Mouse (Mus musculus) intestine, postnatal 0 days (tissue): ENCODE data around the gene Olfr1248. TPM values are rescaled to one million over a fixed set of nuclear protein-coding genes. Genes with fewer than 3 reads are reported as not detected.
"Not testable (repeated sequence)": the region's sequence is repeated elsewhere in the genome, so short reads cannot be mapped to it uniquely, and the experiment has no call there.

Source experiments
- ATAC-seq: fragments of 200-750 bp; cut with Nextera tagmentation; 2 replicates; pipeline ENCODE4 v1.8.0; 2017; ENCODE audit warnings: mild to moderate bottlenecking, moderate TSS enrichment, moderate library complexity
- H3K27ac ChIP-seq: fragments of 300-500 bp; sonication (generic); 2 replicates; pipeline ENCODE4 v1.5.1; 2014; ENCODE audit warnings: mild to moderate bottlenecking, low read depth, low read length, moderate library complexity
- H3K27me3 ChIP-seq: fragments of 300-500 bp; sonication (generic); replicated peaks from 2 replicates; pipeline ENCODE4 v1.6.1; 2014; ENCODE audit warnings: low read length, mixed read lengths; ENCODE audit not compliant: control insufficient read depth, insufficient read depth
- H3K36me3 ChIP-seq: fragments of 300-500 bp; sonication (generic); 2 replicates; pipeline ENCODE4 v1.6.1; 2014; ENCODE audit warnings: mild to moderate bottlenecking, moderate library complexity; ENCODE audit not compliant: control insufficient read depth, insufficient read depth
- H3K4me1 ChIP-seq: fragments of 300-500 bp; sonication (generic); replicated peaks from 2 replicates; pipeline ENCODE4 v1.6.1; 2014; ENCODE audit warnings: antibody characterized with exemption, low read length, mixed read lengths; ENCODE audit not compliant: control insufficient read depth, insufficient read depth
- H3K4me2 ChIP-seq: fragments of 300-500 bp; sonication (generic); replicated peaks from 2 replicates; pipeline ENCODE4 v1.6.1; 2014; ENCODE audit warnings: low read depth, mild to moderate bottlenecking, moderate library complexity
- H3K4me3 ChIP-seq: fragments of 300-500 bp; sonication (generic); 2 replicates; pipeline ENCODE4 v1.5.1; 2014; ENCODE audit warnings: low read depth, low read length
- H3K9ac ChIP-seq: fragments of 300-500 bp; sonication (generic); 2 replicates; pipeline ENCODE4 v1.6.1; 2014; ENCODE audit warnings: mild to moderate bottlenecking, low read depth, low read length
- H3K9me3 ChIP-seq: fragments of 300-500 bp; sonication (generic); 2 replicates; pipeline ENCODE4 v1.6.1; 2016; ENCODE audit warnings: mixed run types; ENCODE audit not compliant: control insufficient read depth
- CTCF ChIP-seq: sonication (generic); IDR thresholded peaks from 2 replicates; pipeline ENCODE4 v1.5.1; 2016; ENCODE audit warnings: low read depth, mild to moderate bottlenecking, control low read depth, antibody characterized with exemption, moderate library complexity
- WGBS: fragments of 180-500 bp; shearing (Covaris S2); extraction: QIAGEN DNeasy Blood & Tissue Kit; methylation state at CpG from one replicate; pipeline ENCODE4 v1.1.7; 2014; 5-methylcytosine and 5-hydroxymethylcytosine counted together
- polyA plus RNA-seq: library from polyadenylated mRNA; unstranded; fragments of >200 nt; fragmentation: Nextera tagmentation; extraction: Ambion mirVana; gene quantifications from 2 replicates; pipeline ENCODE4 v1.2.1, GENCODE M21; 2015

Gene Olfr1248
- not detected in 2 replicates for polyA plus RNA-seq

DNA sequence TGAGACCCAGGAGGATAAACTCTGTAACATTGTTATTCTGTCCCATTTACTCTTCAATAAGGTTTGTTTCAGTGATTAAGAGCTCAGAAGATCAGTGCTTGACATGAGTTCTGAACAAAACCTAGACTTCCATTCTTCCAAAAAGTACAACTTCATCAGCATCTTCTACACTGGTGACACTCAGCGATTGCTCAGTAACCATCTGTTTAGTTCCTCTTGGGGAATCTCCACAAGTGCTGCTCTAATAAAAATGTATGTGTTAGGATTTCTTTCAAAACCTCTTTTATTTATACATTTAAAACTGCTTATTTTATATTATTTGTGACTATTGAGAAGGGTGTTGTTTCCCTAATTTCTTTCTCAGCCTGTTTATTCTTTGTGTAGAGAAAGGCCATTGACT, at the start of gene Olfr1248:
Gene Olfr1248, minus strand, starts transcription at position 101 of the 400 bp plus-strand sequence.
- not testable (repeated sequence) for H3K27me3 ChIP-seq, H3K4me1 ChIP-seq, H3K36me3 ChIP-seq, ATAC-seq, H3K4me3 ChIP-seq, H3K9me3 ChIP-seq, H3K9ac ChIP-seq, H3K27ac ChIP-seq, H3K4me2 ChIP-seq
- 97% methylated on average over 1 of the region's 1 CpGs for WGBS

DNA sequence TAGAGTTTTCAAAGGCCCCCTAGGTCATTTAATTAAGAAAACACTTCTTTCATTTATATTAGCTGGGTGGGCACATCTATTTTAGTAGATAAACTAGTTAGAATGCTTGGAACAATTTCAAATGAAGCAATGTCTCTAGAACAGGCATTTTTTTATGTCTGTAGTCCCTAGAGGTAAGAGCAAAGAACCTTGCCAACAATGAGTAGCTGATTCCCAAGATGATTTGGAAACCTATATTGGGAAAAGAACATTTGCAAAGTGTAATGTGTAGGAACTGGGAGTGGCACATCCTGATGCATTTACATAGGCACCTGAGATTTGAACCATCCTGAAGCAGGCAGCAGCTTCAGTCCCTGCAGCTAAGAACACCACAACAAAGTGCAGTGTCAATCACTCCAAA, 43.3 kb upstream of the Olfr1248 start, which contains the start of gene Olfr1250:
Gene Olfr1250, minus strand, starts transcription at position 101 of the 400 bp plus-strand sequence.
- Histone ChIP-seq H3K36me3 (no peaks in the 10 kb centered on the region), H3K27me3 (no peaks in the 10 kb centered on the region), H3K4me3 (no peak within 1 kb of the TSS), H3K9ac (no peak within 1 kb of the TSS), H3K27ac (no peak within 1 kb of the TSS), H3K9me3 (no peaks in the 10 kb centered on the region), H3K4me2 (no peak within 1 kb of the TSS), H3K4me1 (no peaks in the 10 kb centered on the region)
- no peak for TF ChIP-seq CTCF
- ATAC-seq = no peak

DNA sequence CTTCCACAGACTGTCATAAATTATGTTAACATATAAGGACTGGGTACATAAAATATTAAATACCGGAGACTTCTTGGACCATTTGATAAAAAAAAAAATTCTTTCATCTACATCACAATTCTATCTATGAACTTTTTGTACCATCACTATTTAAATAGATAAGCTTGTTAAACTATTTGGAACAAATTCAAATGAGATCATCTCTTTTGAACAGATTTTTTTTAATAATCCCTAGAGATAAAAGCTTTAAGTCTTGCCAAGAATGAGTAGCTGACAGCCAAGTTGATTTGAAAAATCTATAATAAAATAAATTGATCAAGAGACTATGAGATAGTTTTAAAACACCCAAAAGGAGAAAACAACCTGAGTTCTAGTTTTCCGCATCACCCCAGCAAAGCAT, 16.8 kb upstream of the Olfr1248 start, which contains the start of gene Olfr1249:
Gene Olfr1249, minus strand, starts transcription at position 101 of the 400 bp plus-strand sequence.
- 89% methylated on average over 2 of the region's 2 CpGs for WGBS
- H3K27me3 ChIP-seq = no peaks in the 10 kb centered on the region
- no peak for TF ChIP-seq CTCF
- no peak within 1 kb of the TSS for H3K27ac ChIP-seq
- no peak within 1 kb of the TSS for H3K4me3 ChIP-seq
- H3K36me3 ChIP-seq = no peaks in the 10 kb centered on the region
- H3K4me2 ChIP-seq = no peak within 1 kb of the TSS
- no peak for ATAC-seq
- no peaks in the 10 kb centered on the region for H3K4me1 ChIP-seq
- H3K9me3 ChIP-seq = no peaks in the 10 kb centered on the region
- H3K9ac ChIP-seq = no peak within 1 kb of the TSS

DNA sequence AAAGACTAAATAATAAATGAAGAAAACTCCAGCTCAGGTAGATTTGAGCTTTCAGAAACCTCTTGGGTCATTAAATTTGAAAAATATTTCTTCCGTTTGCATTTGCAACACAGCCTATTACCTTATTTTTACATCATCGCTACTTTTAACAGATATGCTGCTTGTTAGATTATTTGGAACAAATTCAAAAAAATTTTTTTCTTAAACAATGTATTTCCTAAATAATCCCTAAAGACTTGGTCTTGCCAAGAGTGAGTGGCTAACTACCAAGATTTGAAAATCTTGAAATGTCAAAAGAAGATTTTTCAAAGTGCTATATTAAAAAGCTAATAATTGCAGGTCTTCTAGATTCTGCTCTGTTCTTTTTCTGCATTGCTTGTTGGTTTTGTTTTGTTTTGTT, 4.0 kb downstream of the Olfr1248 start, which contains the start of gene Olfr1247:
Gene Olfr1247, minus strand, starts transcription at position 101 of the 400 bp plus-strand sequence.
- no peak for TF ChIP-seq CTCF
- no peak within 1 kb of the TSS for H3K4me2 ChIP-seq
- no peaks in the 10 kb centered on the region for H3K27me3 ChIP-seq
- no peaks in the 10 kb centered on the region for H3K9me3 ChIP-seq
- 88% methylated on average over 2 of the region's 2 CpGs for WGBS
- H3K9ac ChIP-seq = no peak within 1 kb of the TSS
- no peaks in the 10 kb centered on the region for H3K4me1 ChIP-seq
- no peak for ATAC-seq
- H3K4me3 ChIP-seq = no peak within 1 kb of the TSS
- no peak within 1 kb of the TSS for H3K27ac ChIP-seq
- H3K36me3 ChIP-seq = no peaks in the 10 kb centered on the region

DNA sequence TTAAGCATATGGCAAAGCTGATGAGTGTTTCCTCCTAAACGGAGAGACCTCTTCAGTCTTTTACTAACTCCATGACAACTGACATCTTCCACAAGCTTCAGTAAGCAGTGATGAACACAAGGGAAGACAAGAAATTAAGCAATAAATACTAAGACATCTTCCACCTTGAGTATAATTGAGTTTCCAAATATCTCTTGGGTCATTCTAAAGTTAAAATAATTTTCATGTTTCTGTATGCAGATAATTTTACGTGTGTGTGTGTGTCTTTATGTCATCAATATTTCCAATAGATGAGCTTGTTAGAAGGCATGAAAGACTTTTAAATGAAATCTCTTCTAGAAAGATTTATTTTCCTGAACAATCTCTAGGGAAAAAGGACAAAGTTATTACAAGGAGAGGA, 25.0 kb downstream of the Olfr1248 start, which contains the start of gene Olfr1246:
Gene Olfr1246, minus strand, starts transcription at position 101 of the 400 bp plus-strand sequence.
- 63% methylated on average over 2 of the region's 2 CpGs for WGBS
- Histone ChIP-seq H3K9ac (no peak within 1 kb of the TSS), H3K9me3 (no peaks in the 10 kb centered on the region), H3K27ac (no peak within 1 kb of the TSS), H3K27me3 (no peaks in the 10 kb centered on the region), H3K4me2 (no peak within 1 kb of the TSS), H3K36me3 (no peaks in the 10 kb centered on the region), H3K4me1 (no peaks in the 10 kb centered on the region), H3K4me3 (no peak within 1 kb of the TSS)
- no peak for TF ChIP-seq CTCF
- no peak for ATAC-seq

DNA sequence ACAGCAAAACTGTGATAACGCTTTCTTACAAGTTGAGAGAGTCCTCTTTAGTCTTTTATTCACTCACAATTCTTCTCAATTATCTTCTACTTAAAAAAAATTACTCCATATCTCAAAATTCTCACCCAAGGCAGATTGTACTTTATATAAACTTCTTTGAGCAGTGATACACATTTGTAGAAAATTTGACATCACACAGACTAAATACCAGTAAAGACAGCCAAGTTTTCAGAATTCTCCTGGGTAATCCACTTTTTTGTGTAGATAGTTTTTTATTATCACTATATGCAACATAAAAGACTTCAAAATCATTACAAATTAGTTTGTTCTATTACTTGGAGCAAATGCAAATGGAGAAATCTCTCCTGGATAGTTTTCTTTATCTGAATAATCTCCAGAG, 39.7 kb downstream of the Olfr1248 start, which contains the start of gene Olfr1245:
Gene Olfr1245, minus strand, starts transcription at position 101 of the 400 bp plus-strand sequence.
- H3K4me1 ChIP-seq = no peaks in the 10 kb centered on the region
- no peak within 1 kb of the TSS for H3K4me2 ChIP-seq
- TF ChIP-seq CTCF = no peak
- no peak within 1 kb of the TSS for H3K27ac ChIP-seq
- ATAC-seq = no peak
- no peak within 1 kb of the TSS for H3K9ac ChIP-seq
- 85% methylated on average over 1 of the region's 1 CpGs for WGBS
- H3K4me3 ChIP-seq = no peak within 1 kb of the TSS
- H3K9me3 ChIP-seq = peaks cover 3% of the 10 kb centered on the region; the same call in 1 of the 2 replicates
- H3K36me3 ChIP-seq = no peaks in the 10 kb centered on the region
- H3K27me3 ChIP-seq = no peaks in the 10 kb centered on the region

Other genes with a start within 250 kb of the Olfr1248 start
- not detected in 2 replicates for gene Olfr1238, start 208.6 kb downstream of the Olfr1248 start, polyA plus RNA-seq
- not detected in 2 replicates for gene Olfr1239, start 197.8 kb downstream of the Olfr1248 start, polyA plus RNA-seq
- not detected in 2 replicates for gene Olfr1240, start 175.2 kb downstream of the Olfr1248 start, polyA plus RNA-seq
- not detected in 2 replicates for gene Olfr1241, start 131.1 kb downstream of the Olfr1248 start, polyA plus RNA-seq
- not detected in 2 replicates for gene Olfr1242, start 119.9 kb downstream of the Olfr1248 start, polyA plus RNA-seq
- gene Olfr1243, start 86.8 kb downstream of the Olfr1248 start, polyA plus RNA-seq = not detected in 2 replicates
- not detected in 2 replicates for gene Olfr1245, start 39.8 kb downstream of the Olfr1248 start, polyA plus RNA-seq
- gene Olfr1246, start 25.1 kb downstream of the Olfr1248 start, polyA plus RNA-seq = not detected in 2 replicates
- not detected in 2 replicates for gene Olfr1247, start 4.1 kb downstream of the Olfr1248 start, polyA plus RNA-seq
- gene Olfr1249, start 16.7 kb upstream of the Olfr1248 start, polyA plus RNA-seq = not detected in 2 replicates
- not detected in 2 replicates for gene Olfr1250, start 43.2 kb upstream of the Olfr1248 start, polyA plus RNA-seq
- not detected in 2 replicates for gene Olfr1251, start 53.7 kb upstream of the Olfr1248 start, polyA plus RNA-seq
- gene Olfr1252, start 106.8 kb upstream of the Olfr1248 start, polyA plus RNA-seq = not detected in 2 replicates
- gene Olfr1253, start 138.8 kb upstream of the Olfr1248 start, polyA plus RNA-seq = not detected in 2 replicates
- gene Olfr1254, start 175.4 kb upstream of the Olfr1248 start, polyA plus RNA-seq = not detected in 2 replicates
- not detected in 2 replicates for gene Olfr1255, start 193.8 kb upstream of the Olfr1248 start, polyA plus RNA-seq
- not detected in 2 replicates for gene Olfr1256, start 223.3 kb upstream of the Olfr1248 start, polyA plus RNA-seq
- not detected in 2 replicates for gene Olfr48, start 230.0 kb upstream of the Olfr1248 start, polyA plus RNA-seq